Mouse (Mus musculus): ENCODE results near the gene 1600002K03Rik. TPM values are rescaled to one million over a fixed set of nuclear protein-coding genes. Genes with fewer than 3 reads are reported as not detected.
"Not testable (repeated sequence)": the region's sequence is repeated elsewhere in the genome, so short reads cannot be mapped to it uniquely, and the experiment has no call there.

1600002K03Rik gene
- total RNA-seq, 2 experiments from 2014 or later = 3.3 to 4.2 TPM

GRCm38 (mm10) chr10:80207201-80207600 is 34.5 kb downstream of the 1600002K03Rik start:
- no peak for DNase-seq
- intact Hi-C loops (cut with DNase I; ENCODE audit: low total_unique reads) = no loop called here

GRCm38 (mm10) chr10:80207676-80208075 is 34.9 kb downstream of the 1600002K03Rik start:
- intact Hi-C loops (cut with DNase I; ENCODE audit: low total_unique reads) = no loop called here
- DNase-seq = no peak

GRCm38 (mm10) chr10:80208248-80208647 is 35.5 kb downstream of the 1600002K03Rik start:
- intact Hi-C loops (cut with DNase I; ENCODE audit: low total_unique reads) = no loop called here
- DNase-seq = no peak

- intact Hi-C loops (cut with DNase I; ENCODE audit: low total_unique reads) = no loop called here
- no peak for DNase-seq
These were observed 36.2 kb downstream of the 1600002K03Rik start for GRCm38 (mm10) chr10:80208841-80209371.

- intact Hi-C loops (cut with DNase I; ENCODE audit: low total_unique reads); DNase-seq: not testable (repeated sequence)
These were observed 38.9 kb downstream of the 1600002K03Rik start for GRCm38 (mm10) chr10:80211547-80212103.

- intact Hi-C loops (cut with DNase I; ENCODE audit: low total_unique reads) = no loop called here
- no peak for DNase-seq
These were observed 42.5 kb downstream of the 1600002K03Rik start for GRCm38 (mm10) chr10:80215048-80215772.

GRCm38 (mm10) chr10:80220676-80221075 is 47.9 kb downstream of the 1600002K03Rik start:
- no peak for DNase-seq
- intact Hi-C loops (cut with DNase I; ENCODE audit: low total_unique reads) = no loop called here

GRCm38 (mm10) chr10:80223137-80223536 is 50.4 kb downstream of the 1600002K03Rik start:
- DNase-seq; intact Hi-C loops (cut with DNase I; ENCODE audit: low total_unique reads): not testable (repeated sequence)

Other genes starting within 250 kb of the 1600002K03Rik start
- gene Arid3a, start 245.9 kb upstream of the 1600002K03Rik start, total RNA-seq (2021) = 1 to 10 TPM; 2.4 to 2.7 TPM
- 10 to 100 TPM; 18.7 to 23.0 TPM for gene Wdr18, start 212.8 kb upstream of the 1600002K03Rik start, total RNA-seq (2021)
- gene Grin3b, start 202.2 kb upstream of the 1600002K03Rik start, total RNA-seq (2021) = under 1 TPM; 0.11 to 0.25 TPM
- 10 to 100 TPM; 76.2 to 84.5 TPM for gene Tmem259, start 188.6 kb upstream of the 1600002K03Rik start, total RNA-seq (2021)
- 10 to 100 TPM; 19.2 to 24.8 TPM for gene Cnn2, start 184.4 kb upstream of the 1600002K03Rik start, total RNA-seq (2021)
- 1 to 10 TPM; 4.2 TPM for gene Abca7, start 176.4 kb upstream of the 1600002K03Rik start, total RNA-seq (2021)
- 1 to 10 TPM; 1.7 to 1.9 TPM for gene Arhgap45, start 156.3 kb upstream of the 1600002K03Rik start, total RNA-seq (2021)
- gene Polr2e, start 133.1 kb upstream of the 1600002K03Rik start, total RNA-seq (2021) = 10 to 100 TPM; 45.3 to 55.6 TPM
- gene Gpx4, start 125.8 kb upstream of the 1600002K03Rik start, total RNA-seq (2021) = 100 to 1,000 TPM; 389 TPM
- 1 to 10 TPM; 6.2 to 6.3 TPM for gene Sbno2, start 67.4 kb upstream of the 1600002K03Rik start, total RNA-seq (2021)
- gene Stk11, start 57.1 kb upstream of the 1600002K03Rik start, total RNA-seq (2021) = 10 to 100 TPM; 87.6 to 98.0 TPM
- gene Atp5d, start 34.3 kb upstream of the 1600002K03Rik start, total RNA-seq (2021) = 100 to 1,000 TPM; 657 to 736 TPM
- gene Cbarp, start 32.1 kb upstream of the 1600002K03Rik start, total RNA-seq (2021) = 1 to 10 TPM; 1.6 TPM
- gene Midn, start 24.7 kb upstream of the 1600002K03Rik start, total RNA-seq (2021) = 10 to 100 TPM; 40.3 to 43.6 TPM
- 10 to 100 TPM; 41.4 to 41.5 TPM for gene Cirbp, start 7.0 kb upstream of the 1600002K03Rik start, total RNA-seq (2021)
- under 1 TPM; 0.58 to 0.98 TPM for gene Efna2, start 6.5 kb downstream of the 1600002K03Rik start, total RNA-seq (2021)
- 10 to 100 TPM; 15.2 to 19.4 TPM for gene Mum1, start 53.5 kb downstream of the 1600002K03Rik start, total RNA-seq (2021)
- 100 to 1,000 TPM; 423 to 474 TPM for gene Ndufs7, start 76.2 kb downstream of the 1600002K03Rik start, total RNA-seq (2021)
- 100 to 1,000 TPM; 232 to 267 TPM for gene Gamt, start 88.1 kb downstream of the 1600002K03Rik start, total RNA-seq (2021)
- 10 to 100 TPM; 49.9 to 51.0 TPM for gene Dazap1, start 88.5 kb downstream of the 1600002K03Rik start, total RNA-seq (2021)
- gene Rps15, start 119.5 kb downstream of the 1600002K03Rik start, total RNA-seq (2021) = 100 to 1,000 TPM; 741 to 829 TPM
- gene Apc2, start 123.0 kb downstream of the 1600002K03Rik start, total RNA-seq (2021) = 1 to 10 TPM in 1 of 2 experiments, under 1 TPM in 1; 0.93 to 1.2 TPM
- gene 2310011J03Rik, start 147.6 kb downstream of the 1600002K03Rik start, total RNA-seq (2021) = 1 to 10 TPM; 7.6 to 8.3 TPM
- 1 to 10 TPM in 1 of 2 experiments, under 1 TPM in 1; 0.53 to 1.2 TPM for gene Pcsk4, start 156.6 kb downstream of the 1600002K03Rik start, total RNA-seq (2021)
- 1 to 10 TPM; 1.9 to 2.5 TPM for gene Reep6, start 157.0 kb downstream of the 1600002K03Rik start, total RNA-seq (2021)
- 10 to 100 TPM; 24.2 to 26.1 TPM for gene Adamtsl5, start 175.5 kb downstream of the 1600002K03Rik start, total RNA-seq (2021)
- under 1 TPM; 0.12 to 0.13 TPM for gene Plk5, start 183.5 kb downstream of the 1600002K03Rik start, total RNA-seq (2021)
- gene Mex3d, start 214.7 kb downstream of the 1600002K03Rik start, total RNA-seq (2021) = 1 to 10 TPM; 5.2 to 6.0 TPM
- 100 to 1,000 TPM in 1 of 2 experiments, 10 to 100 TPM in 1; 81.0 to 102 TPM for gene Mbd3, start 226.6 kb downstream of the 1600002K03Rik start, total RNA-seq (2021)
- 100 to 1,000 TPM; 793 to 884 TPM for gene Uqcr11, start 233.9 kb downstream of the 1600002K03Rik start, total RNA-seq (2021)

Measured in gastrocnemius, postnatal 14 days (tissue).